Mouse (Mus musculus) stomach, embryonic 15.5 days (tissue): ENCODE results near the gene Foxq1. TPM values are rescaled to one million over a fixed set of nuclear protein-coding genes. Genes with fewer than 3 reads are reported as not detected.
A peak's percentile ranks its signal among the peaks of the same experiment; 100 is the strongest.

ENCODE experiments used
- ATAC-seq: fragments of 200-750 bp; cut with Nextera tagmentation; 2 replicates; pipeline ENCODE4 v1.8.0; 2017; ENCODE audit warnings: low read depth, moderate number of reproducible peaks, moderate TSS enrichment; ENCODE audit not compliant: insufficient read depth, low FRiP score
- H3K27ac ChIP-seq: fragments of 300-500 bp; sonication (generic); 2 replicates; pipeline ENCODE4 v1.5.1; 2015; ENCODE audit warnings: mild to moderate bottlenecking, inconsistent platforms
- H3K27me3 ChIP-seq: fragments of 300-500 bp; sonication (generic); replicated peaks from 2 replicates; pipeline ENCODE4 v1.6.1; 2015; ENCODE audit warnings: inconsistent platforms
- H3K36me3 ChIP-seq: fragments of 300-500 bp; sonication (generic); 2 replicates; pipeline ENCODE4 v1.6.1; 2015; ENCODE audit warnings: inconsistent platforms
- H3K4me1 ChIP-seq: fragments of 300-500 bp; sonication (generic); 2 replicates; pipeline ENCODE4 v1.6.1; 2015; ENCODE audit warnings: inconsistent platforms
- H3K4me2 ChIP-seq: fragments of 300-500 bp; sonication (generic); 2 replicates; pipeline ENCODE4 v1.6.1; 2015; ENCODE audit warnings: mild to moderate bottlenecking, inconsistent platforms
- H3K4me3 ChIP-seq: fragments of 300-500 bp; sonication (generic); replicated peaks from 2 replicates; pipeline ENCODE4 v1.5.1; 2015; ENCODE audit warnings: inconsistent platforms
- H3K9ac ChIP-seq: fragments of 300-500 bp; sonication (generic); 2 replicates; pipeline ENCODE4 v1.6.1; 2015; ENCODE audit warnings: inconsistent platforms
- H3K9me3 ChIP-seq: fragments of 300-500 bp; sonication (generic); 2 replicates; pipeline ENCODE4 v1.6.1; 2016; ENCODE audit warnings: inconsistent platforms
- WGBS: fragments of 180-500 bp; shearing (Covaris S2); methylation state at CpG from one replicate; pipeline ENCODE4 v1.1.7; 2015; 5-methylcytosine and 5-hydroxymethylcytosine counted together
- polyA plus RNA-seq: library from polyadenylated mRNA; unstranded; fragments of >200 nt; fragmentation: Nextera tagmentation; extraction: Ambion mirVana; gene quantifications from 2 replicates; pipeline ENCODE4 v1.2.1, GENCODE M21; 2015

Foxq1 gene
- 15.1 and 16.7 TPM in 2 replicates for polyA plus RNA-seq

- ATAC-seq = no peak
- Histone ChIP-seq H3K27ac (no peak within 1 kb of the TSS), H3K9ac (no peak within 1 kb of the TSS), H3K36me3 (no peaks in the 10 kb centered on the region), H3K27me3 (peaks cover 53% of the 10 kb centered on the region), H3K4me1 (peaks cover 15% of the 10 kb centered on the region; the same call in 1 of the 2 replicates), H3K4me2 (peak within 1 kb of the TSS; percentile 99), H3K4me3 (peak within 1 kb of the TSS; percentile 56), H3K9me3 (no peaks in the 10 kb centered on the region)
- WGBS = 91% methylated on average over 4 of the region's 4 CpGs
These were observed at the start of gene Foxq1 for GRCm38 (mm10) chr13:31555834-31556233. TSS of gene Foxq1 (plus strand) at chr13:31556134.

GRCm38 (mm10) chr13:31506494-31507167, 49.3 kb upstream of the Foxq1 start:
- Histone ChIP-seq H3K4me3 (no peak overlapping the region), H3K27ac (peak overlapping the region; percentile 60; the same call in 1 of the 2 replicates), H3K36me3 (no peaks in the 10 kb centered on the region), H3K4me1 (no peaks in the 10 kb centered on the region), H3K9me3 (no peaks in the 10 kb centered on the region), H3K9ac (no peak overlapping the region), H3K4me2 (no peak overlapping the region), H3K27me3 (no peaks in the 10 kb centered on the region)
- WGBS = 46% methylated on average over 8 of the region's 8 CpGs
- peak; percentile 68; the same call in 1 of the 2 replicates for ATAC-seq

- H3K27me3 ChIP-seq = no peaks in the 10 kb centered on the region
- H3K27ac ChIP-seq = peak overlapping the region; percentile 52; the same call in 1 of the 2 replicates
- H3K9ac ChIP-seq = no peak overlapping the region
- H3K4me2 ChIP-seq = no peak overlapping the region
- H3K9me3 ChIP-seq = no peaks in the 10 kb centered on the region
- H3K36me3 ChIP-seq = no peaks in the 10 kb centered on the region
- ATAC-seq = peak; percentile 74
- no peak overlapping the region for H3K4me3 ChIP-seq
- no peaks in the 10 kb centered on the region for H3K4me1 ChIP-seq
- 81% methylated on average over 7 of the region's 7 CpGs for WGBS
These were observed 40.7 kb upstream of the Foxq1 start for GRCm38 (mm10) chr13:31515261-31515660.

- 53% methylated on average over 10 of the region's 10 CpGs for WGBS
- Histone ChIP-seq H3K9ac (no peak overlapping the region), H3K9me3 (no peaks in the 10 kb centered on the region), H3K27ac (peak overlapping the region; percentile 75; the same call in 1 of the 2 replicates), H3K4me2 (no peak overlapping the region), H3K36me3 (no peaks in the 10 kb centered on the region), H3K27me3 (no peaks in the 10 kb centered on the region), H3K4me3 (no peak overlapping the region), H3K4me1 (no peaks in the 10 kb centered on the region)
- ATAC-seq = no peak
These were observed 37.5 kb upstream of the Foxq1 start for GRCm38 (mm10) chr13:31518411-31518886.

- no peak for ATAC-seq
These were observed 37.0 kb upstream of the Foxq1 start for GRCm38 (mm10) chr13:31518971-31519370.

GRCm38 (mm10) chr13:31524976-31525375, 31.0 kb upstream of the Foxq1 start:
- Histone ChIP-seq H3K4me3 (no peak overlapping the region), H3K36me3 (no peaks in the 10 kb centered on the region), H3K4me2 (no peak overlapping the region), H3K27me3 (no peaks in the 10 kb centered on the region), H3K4me1 (no peaks in the 10 kb centered on the region), H3K27ac (no peak overlapping the region), H3K9ac (no peak overlapping the region), H3K9me3 (no peaks in the 10 kb centered on the region)
- no peak for ATAC-seq
- 75% methylated on average over 4 of the region's 4 CpGs for WGBS

More at GRCm38 (mm10) chr13:31518971-31519370, 37.0 kb upstream of the Foxq1 start:
- no peaks in the 10 kb centered on the region for H3K36me3 ChIP-seq
- H3K4me3 ChIP-seq = no peak overlapping the region
- no peaks in the 10 kb centered on the region for H3K27me3 ChIP-seq
- no peak overlapping the region for H3K4me2 ChIP-seq
- 53% methylated on average over 9 of the region's 9 CpGs for WGBS
- H3K27ac ChIP-seq = peak overlapping the region; percentile 46; the same call in 1 of the 2 replicates
- H3K9ac ChIP-seq = no peak overlapping the region
- H3K4me1 ChIP-seq = no peaks in the 10 kb centered on the region
- no peaks in the 10 kb centered on the region for H3K9me3 ChIP-seq

- H3K27ac ChIP-seq = no peak overlapping the region
- H3K27me3 ChIP-seq = no peaks in the 10 kb centered on the region
- no peak overlapping the region for H3K4me3 ChIP-seq
- ATAC-seq = no peak; the same call in 1 of the 2 replicates
- no peak overlapping the region for H3K9ac ChIP-seq
- no peaks in the 10 kb centered on the region; the same call in 1 of the 2 replicates for H3K4me1 ChIP-seq
- H3K4me2 ChIP-seq = no peak overlapping the region
- 53% methylated on average over 5 of the region's 5 CpGs for WGBS
- no peaks in the 10 kb centered on the region for H3K36me3 ChIP-seq
- H3K9me3 ChIP-seq = no peaks in the 10 kb centered on the region
These were observed 24.7 kb upstream of the Foxq1 start for GRCm38 (mm10) chr13:31531186-31531585.

GRCm38 (mm10) chr13:31531651-31532061, 24.3 kb upstream of the Foxq1 start:
- H3K4me2 ChIP-seq = peak overlapping the region; percentile 9; the same call in 1 of the 2 replicates
- peak overlapping the region; percentile 26; the same call in 1 of the 2 replicates for H3K27ac ChIP-seq

GRCm38 (mm10) chr13:31534726-31535125, 21.2 kb upstream of the Foxq1 start:
- H3K27me3 ChIP-seq = no peaks in the 10 kb centered on the region
- H3K4me1 ChIP-seq = no peaks in the 10 kb centered on the region; the same call in 1 of the 2 replicates
- no peak overlapping the region for H3K27ac ChIP-seq
- H3K36me3 ChIP-seq = no peaks in the 10 kb centered on the region
- no peak overlapping the region for H3K9ac ChIP-seq
- 84% methylated on average over 4 of the region's 4 CpGs for WGBS
- ATAC-seq = no peak
- H3K4me2 ChIP-seq = no peak overlapping the region
- no peak overlapping the region for H3K4me3 ChIP-seq
- no peaks in the 10 kb centered on the region for H3K9me3 ChIP-seq

More at GRCm38 (mm10) chr13:31531651-31532061, 24.3 kb upstream of the Foxq1 start:
- H3K4me3 ChIP-seq = no peak overlapping the region
- no peaks in the 10 kb centered on the region for H3K27me3 ChIP-seq
- H3K4me1 ChIP-seq = no peaks in the 10 kb centered on the region; the same call in 1 of the 2 replicates
- WGBS = 28% methylated on average over 8 of the region's 8 CpGs
- H3K9me3 ChIP-seq = no peaks in the 10 kb centered on the region
- no peak overlapping the region for H3K9ac ChIP-seq
- H3K36me3 ChIP-seq = no peaks in the 10 kb centered on the region
- ATAC-seq = peak; percentile 77

GRCm38 (mm10) chr13:31543021-31543420, 12.9 kb upstream of the Foxq1 start:
- ATAC-seq = no peak
- Histone ChIP-seq H3K36me3 (no peaks in the 10 kb centered on the region), H3K27ac (no peak overlapping the region), H3K4me3 (no peak overlapping the region), H3K4me2 (no peak overlapping the region), H3K9ac (no peak overlapping the region), H3K27me3 (no peaks in the 10 kb centered on the region), H3K4me1 (no peaks in the 10 kb centered on the region), H3K9me3 (no peaks in the 10 kb centered on the region)
- 85% methylated on average over 5 of the region's 5 CpGs for WGBS

GRCm38 (mm10) chr13:31546784-31547183, 9.2 kb upstream of the Foxq1 start:
- Histone ChIP-seq H3K4me3 (no peak overlapping the region), H3K36me3 (no peaks in the 10 kb centered on the region), H3K4me2 (no peak overlapping the region), H3K27ac (peak overlapping the region; percentile 64; the same call in 1 of the 2 replicates), H3K9ac (no peak overlapping the region), H3K9me3 (no peaks in the 10 kb centered on the region), H3K4me1 (no peaks in the 10 kb centered on the region), H3K27me3 (no peaks in the 10 kb centered on the region)
- no peak for ATAC-seq
- WGBS = 71% methylated on average over 2 of the region's 2 CpGs

GRCm38 (mm10) chr13:31547204-31547603, 8.7 kb upstream of the Foxq1 start:
- 0 out of 2 replicates have a peak, but pooled peaks have one; percentile 16 for ATAC-seq
- peak overlapping the region; percentile 64; the same call in 1 of the 2 replicates for H3K27ac ChIP-seq
- H3K27me3 ChIP-seq = no peaks in the 10 kb centered on the region
- H3K4me2 ChIP-seq = no peak overlapping the region
- no peaks in the 10 kb centered on the region for H3K4me1 ChIP-seq
- no peak overlapping the region for H3K9ac ChIP-seq
- no peaks in the 10 kb centered on the region for H3K9me3 ChIP-seq
- no peaks in the 10 kb centered on the region for H3K36me3 ChIP-seq
- no peak overlapping the region for H3K4me3 ChIP-seq
- WGBS = 70% methylated on average over 3 of the region's 3 CpGs
